Mouse (Mus musculus) neural tube, embryonic 15.5 days (tissue): ENCODE measurements around the gene Pcca. TPM values are rescaled to one million over a fixed set of nuclear protein-coding genes. Genes with fewer than 3 reads are reported as not detected.

Experiments
- ATAC-seq: fragments of 200-750 bp; cut with Nextera tagmentation; 2 replicates; pipeline ENCODE4 v1.8.0; 2017; ENCODE audit warnings: mild to moderate bottlenecking, moderate TSS enrichment, moderate library complexity; ENCODE audit not compliant: low FRiP score
- H3K27ac ChIP-seq: fragments of 300-500 bp; sonication (generic); replicated peaks from 2 replicates; pipeline ENCODE4 v1.5.1; 2015; ENCODE audit warnings: mild to moderate bottlenecking, inconsistent platforms
- H3K27me3 ChIP-seq: fragments of 300-500 bp; sonication (generic); replicated peaks from 2 replicates; pipeline ENCODE4 v1.6.1; 2015; ENCODE audit warnings: inconsistent platforms
- H3K36me3 ChIP-seq: fragments of 300-500 bp; sonication (generic); 2 replicates; pipeline ENCODE4 v1.6.1; 2015; ENCODE audit warnings: inconsistent platforms
- H3K4me1 ChIP-seq: fragments of 300-500 bp; sonication (generic); 2 replicates; pipeline ENCODE4 v1.6.1; 2015; ENCODE audit warnings: inconsistent platforms
- H3K4me2 ChIP-seq: fragments of 300-500 bp; sonication (generic); 2 replicates; pipeline ENCODE4 v1.6.1; 2015; ENCODE audit warnings: inconsistent platforms, mild to moderate bottlenecking, moderate library complexity
- H3K4me3 ChIP-seq: fragments of 300-500 bp; sonication (generic); replicated peaks from 2 replicates; pipeline ENCODE4 v1.5.1; 2015; ENCODE audit warnings: mild to moderate bottlenecking, inconsistent platforms
- H3K9ac ChIP-seq: fragments of 300-500 bp; sonication (generic); replicated peaks from 2 replicates; pipeline ENCODE4 v1.6.1; 2015; ENCODE audit warnings: mild to moderate bottlenecking, inconsistent platforms
- H3K9me3 ChIP-seq: fragments of 300-500 bp; sonication (generic); replicated peaks from 2 replicates; pipeline ENCODE4 v1.6.1; 2016; ENCODE audit warnings: inconsistent platforms
- WGBS: fragments of 180-500 bp; shearing (Covaris S2); methylation state at CpG from one replicate; pipeline ENCODE4 v1.1.7; 2015; ENCODE audit warnings: mixed read lengths; 5-methylcytosine and 5-hydroxymethylcytosine counted together
- polyA plus RNA-seq: library from polyadenylated mRNA; unstranded; fragments of >200 nt; fragmentation: Nextera tagmentation; extraction: Ambion mirVana; gene quantifications from 2 replicates; pipeline ENCODE4 v1.2.1, GENCODE M21; 2015

Gene Pcca
- polyA plus RNA-seq, 1 experiment from 2014 or later: 27.5 TPM

DNA sequence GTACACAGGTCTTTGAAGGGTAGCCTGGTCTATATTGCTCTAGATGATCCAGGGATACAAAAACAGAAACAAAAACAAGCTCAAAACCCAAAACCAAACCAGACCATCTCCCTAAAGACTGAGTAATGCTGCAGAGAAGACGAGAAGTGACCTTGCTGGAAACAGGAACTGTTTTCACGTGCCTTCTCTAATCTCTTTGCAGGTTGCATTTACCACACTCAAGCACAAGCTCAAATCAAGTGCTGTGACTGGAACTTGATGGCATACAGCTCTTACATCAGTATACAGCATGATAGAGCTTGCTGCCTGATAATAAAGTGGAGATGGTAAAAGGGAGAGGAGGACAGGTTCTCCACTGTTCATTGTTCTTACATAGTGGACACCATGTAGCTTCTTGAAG, 74.2 kb downstream of the Pcca start:
- Histone ChIP-seq H3K9me3 (no peaks in the 10 kb centered on the region), H3K4me3 (no peak overlapping the region), H3K36me3 (no peaks in the 10 kb centered on the region), H3K9ac (no peak overlapping the region), H3K4me1 (no peaks in the 10 kb centered on the region), H3K27me3 (no peaks in the 10 kb centered on the region), H3K27ac (no peak overlapping the region), H3K4me2 (no peak overlapping the region)
- ATAC-seq: no peak
- WGBS: 94% methylated on average over 2 of the region's 2 CpGs

DNA sequence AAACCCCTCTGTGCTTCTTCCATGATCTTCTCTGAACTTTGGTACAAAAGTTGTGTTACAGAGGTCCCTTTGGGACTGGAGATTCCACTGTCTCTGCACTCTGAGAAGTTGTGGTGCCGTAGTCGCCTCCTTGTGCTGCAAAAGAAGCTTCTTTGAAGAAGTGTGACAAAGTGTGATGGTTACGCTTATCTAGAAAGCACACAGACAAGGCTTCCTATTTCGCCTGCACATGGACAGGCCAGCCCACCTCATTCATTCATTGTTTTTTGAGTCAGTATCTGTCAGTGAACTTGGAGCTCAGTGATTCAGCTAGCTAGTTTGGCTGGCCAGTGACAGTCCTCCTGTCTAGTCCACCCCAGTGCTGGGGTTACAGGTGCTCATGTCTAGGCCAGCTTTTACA, 76.9 kb downstream of the Pcca start:
- 84% methylated on average over 4 of the region's 4 CpGs for WGBS
- no peak for ATAC-seq
- H3K4me2 ChIP-seq: no peak overlapping the region
- H3K27me3 ChIP-seq: no peaks in the 10 kb centered on the region
- H3K27ac ChIP-seq: no peak overlapping the region
- H3K9me3 ChIP-seq: no peaks in the 10 kb centered on the region
- no peaks in the 10 kb centered on the region for H3K4me1 ChIP-seq
- H3K36me3 ChIP-seq: no peaks in the 10 kb centered on the region
- no peak overlapping the region for H3K9ac ChIP-seq
- no peak overlapping the region for H3K4me3 ChIP-seq

DNA sequence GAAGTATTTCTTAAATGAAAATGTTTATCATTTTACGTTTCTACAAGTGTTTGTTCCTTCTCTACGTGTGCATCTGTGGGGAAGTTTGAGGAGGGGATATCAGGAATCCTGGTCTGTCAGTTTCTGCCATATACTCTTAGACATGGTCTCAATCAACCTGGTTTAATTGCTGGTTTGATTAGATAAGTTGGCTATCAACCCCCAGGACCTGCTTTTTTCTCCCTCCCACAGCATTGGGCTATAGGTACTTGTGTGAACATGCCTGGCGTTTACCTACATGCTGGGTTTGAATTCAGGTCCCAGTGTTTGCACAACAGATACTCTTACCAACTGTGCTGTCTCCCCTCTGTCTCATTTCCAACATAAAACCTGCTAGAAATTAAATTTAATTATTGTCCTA, 78.2 kb downstream of the Pcca start:
- WGBS: 93% methylated on average over 3 of the region's 3 CpGs
- H3K4me2 ChIP-seq: no peak overlapping the region
- no peaks in the 10 kb centered on the region for H3K9me3 ChIP-seq
- no peaks in the 10 kb centered on the region for H3K36me3 ChIP-seq
- H3K27me3 ChIP-seq: no peaks in the 10 kb centered on the region
- no peak overlapping the region for H3K4me3 ChIP-seq
- H3K9ac ChIP-seq: no peak overlapping the region
- H3K27ac ChIP-seq: no peak overlapping the region
- ATAC-seq: no peak
- no peaks in the 10 kb centered on the region for H3K4me1 ChIP-seq

DNA sequence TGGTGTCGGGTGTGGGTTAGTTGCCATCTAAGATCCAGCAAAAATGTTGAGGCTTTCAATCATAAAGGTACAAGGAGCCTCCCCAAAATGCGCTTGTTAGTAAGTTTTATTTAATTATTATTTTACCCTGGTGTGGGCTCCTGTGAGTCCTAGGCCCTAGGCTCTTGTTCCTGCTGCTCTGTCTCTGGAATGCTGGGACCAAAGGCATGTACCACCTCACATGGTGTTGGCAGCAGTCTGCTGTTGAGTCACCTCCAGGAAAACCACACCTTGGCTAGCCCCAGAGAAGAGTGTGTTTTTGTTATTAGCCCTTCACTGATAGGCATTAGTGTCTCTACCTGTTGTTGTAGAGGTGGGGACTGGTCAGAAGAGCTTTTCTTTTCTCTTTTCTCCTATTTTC, 83.5 kb downstream of the Pcca start:
- no peaks in the 10 kb centered on the region for H3K36me3 ChIP-seq
- no peak for ATAC-seq
- H3K9ac ChIP-seq: no peak overlapping the region
- no peak overlapping the region for H3K27ac ChIP-seq
- H3K4me2 ChIP-seq: no peak overlapping the region
- no peak overlapping the region for H3K4me3 ChIP-seq
- WGBS: 97% methylated on average over 2 of the region's 2 CpGs
- no peaks in the 10 kb centered on the region for H3K4me1 ChIP-seq
- H3K27me3 ChIP-seq: no peaks in the 10 kb centered on the region
- H3K9me3 ChIP-seq: no peaks in the 10 kb centered on the region

DNA sequence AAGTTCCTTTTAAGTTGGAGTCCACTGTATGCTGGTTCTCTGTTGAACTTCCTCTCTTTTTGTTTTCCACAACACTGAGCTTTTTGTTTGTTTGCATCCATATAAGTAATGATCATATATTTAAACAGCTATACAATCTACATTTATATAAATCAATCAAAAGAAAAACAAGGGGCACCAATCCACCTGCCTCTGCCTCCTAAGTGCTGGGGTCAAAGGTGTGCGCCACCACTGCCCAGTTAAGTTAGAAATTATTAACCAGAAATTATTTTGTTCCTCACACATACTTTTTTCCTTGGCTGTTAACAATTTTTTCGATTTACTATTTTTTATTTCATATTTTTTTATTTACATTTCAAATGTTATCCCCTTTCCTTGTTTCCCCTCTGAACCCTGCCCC, 99.3 kb downstream of the Pcca start:
- Histone ChIP-seq H3K27me3 (no peaks in the 10 kb centered on the region), H3K27ac (no peak overlapping the region), H3K4me1 (0 out of 2 replicates have a peak, but pooled peaks cover 4% of the 10 kb centered on the region), H3K9ac (no peak overlapping the region), H3K36me3 (no peaks in the 10 kb centered on the region), H3K4me3 (no peak overlapping the region), H3K9me3 (no peaks in the 10 kb centered on the region), H3K4me2 (no peak overlapping the region)
- ATAC-seq: no peak
- 94% methylated on average over 2 of the region's 2 CpGs for WGBS

DNA sequence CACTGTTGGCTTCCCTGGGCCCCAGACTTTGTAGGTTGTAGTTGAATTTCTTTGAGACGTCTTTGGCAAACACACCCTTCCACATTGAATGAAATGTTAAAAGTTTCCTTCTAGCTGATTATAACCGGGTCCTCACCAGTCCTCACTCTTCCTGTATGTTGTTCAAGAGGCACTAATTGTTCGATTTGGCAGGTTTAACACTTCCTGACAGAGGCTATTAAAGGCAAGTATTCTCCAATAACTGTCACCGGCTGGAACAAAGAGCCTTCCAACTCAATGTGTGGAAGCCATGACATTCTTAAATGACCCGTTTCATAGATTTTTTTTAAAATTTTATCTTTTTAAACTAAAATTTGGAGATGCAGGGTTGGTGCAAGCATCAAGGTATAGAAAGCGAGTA, 102.5 kb downstream of the Pcca start:
- WGBS: 39% methylated on average over 6 of the region's 6 CpGs

DNA sequence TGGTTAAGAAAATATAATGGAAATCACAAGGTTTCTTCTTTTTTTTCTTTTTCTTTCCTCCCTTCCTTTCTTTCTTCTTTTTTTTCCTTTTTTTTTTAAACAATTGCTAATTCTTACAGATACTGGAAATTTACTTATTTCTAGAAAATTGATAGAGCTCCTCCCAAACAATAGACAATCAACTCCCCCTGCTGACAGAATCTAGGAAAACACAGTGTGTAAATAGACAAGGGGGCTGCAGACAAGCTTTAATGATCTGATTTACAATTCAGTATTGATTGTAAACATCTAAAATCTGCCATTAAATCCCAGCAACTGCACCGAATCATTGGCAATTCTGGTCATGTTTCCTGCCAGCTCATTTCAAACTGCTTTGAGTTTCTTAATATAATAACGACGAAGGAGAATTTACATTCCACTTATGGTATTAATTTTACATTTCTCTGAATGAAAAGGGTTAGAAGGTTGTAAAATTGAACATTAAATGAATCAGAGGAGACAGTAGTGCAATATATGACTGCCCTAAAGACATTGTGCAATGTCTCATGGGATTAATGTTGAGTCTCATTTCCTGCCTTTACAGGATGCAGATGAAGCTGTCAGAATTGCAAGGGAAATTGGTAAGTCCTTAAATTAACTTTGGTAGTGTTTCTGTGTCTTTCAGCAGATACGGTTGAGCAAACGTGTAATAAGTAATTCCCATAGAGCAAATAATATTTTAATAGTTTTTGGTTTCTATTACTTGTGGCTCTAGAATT, 103.9 kb downstream of the Pcca start:
- H3K4me2 ChIP-seq: no peak overlapping the region
- no peak overlapping the region for H3K27ac ChIP-seq
- no peak overlapping the region for H3K4me3 ChIP-seq
- no peak for ATAC-seq
- no peaks in the 10 kb centered on the region for H3K9me3 ChIP-seq
- H3K36me3 ChIP-seq: no peaks in the 10 kb centered on the region
- H3K27me3 ChIP-seq: no peaks in the 10 kb centered on the region
- WGBS: 28% methylated on average over 5 of the region's 5 CpGs
- H3K9ac ChIP-seq: no peak overlapping the region
- 0 out of 2 replicates have a peak, but pooled peaks cover 4% of the 10 kb centered on the region for H3K4me1 ChIP-seq

More for the DNA sequence above, 102.5 kb downstream of the Pcca start:
- H3K9me3 ChIP-seq: no peaks in the 10 kb centered on the region
- H3K27me3 ChIP-seq: no peaks in the 10 kb centered on the region
- H3K27ac ChIP-seq: no peak overlapping the region
- no peak for ATAC-seq
- H3K4me1 ChIP-seq: 0 out of 2 replicates have a peak, but pooled peaks cover 4% of the 10 kb centered on the region
- H3K36me3 ChIP-seq: no peaks in the 10 kb centered on the region
- H3K9ac ChIP-seq: no peak overlapping the region
- H3K4me2 ChIP-seq: no peak overlapping the region
- H3K4me3 ChIP-seq: no peak overlapping the region

DNA sequence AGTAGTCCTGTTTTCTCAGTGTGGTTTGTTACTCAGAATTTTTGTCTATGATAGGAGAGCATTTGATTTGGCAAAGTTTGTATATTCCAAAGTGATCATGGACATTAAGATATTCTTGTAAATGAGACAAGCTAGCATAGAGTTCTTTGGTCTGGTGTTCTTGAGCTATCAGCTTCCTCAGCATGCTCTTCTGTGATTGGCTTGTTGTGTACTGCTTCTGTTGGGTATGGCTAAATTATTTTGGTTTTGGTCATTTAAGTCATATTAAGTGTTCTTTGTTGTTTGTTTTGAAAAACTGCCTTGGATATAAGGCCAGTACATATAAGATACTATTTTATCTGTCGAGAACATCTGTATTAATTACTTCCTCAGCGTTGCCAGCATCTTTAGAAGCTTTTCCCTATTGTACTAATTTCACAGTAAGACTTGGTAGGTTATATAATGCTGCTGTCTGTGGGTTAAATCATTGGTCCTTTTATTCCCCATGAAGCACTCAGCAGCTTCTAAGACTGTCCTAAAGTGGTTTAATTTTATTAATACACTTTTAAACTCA, 105.1 kb downstream of the Pcca start:
- Histone ChIP-seq H3K36me3 (no peaks in the 10 kb centered on the region), H3K27ac (no peak overlapping the region), H3K9me3 (no peaks in the 10 kb centered on the region), H3K9ac (no peak overlapping the region), H3K27me3 (no peaks in the 10 kb centered on the region), H3K4me2 (no peak overlapping the region), H3K4me1 (0 out of 2 replicates have a peak, but pooled peaks cover 4% of the 10 kb centered on the region), H3K4me3 (no peak overlapping the region)
- no peak for ATAC-seq
- WGBS: 79% methylated on average over 2 of the region's 2 CpGs

DNA sequence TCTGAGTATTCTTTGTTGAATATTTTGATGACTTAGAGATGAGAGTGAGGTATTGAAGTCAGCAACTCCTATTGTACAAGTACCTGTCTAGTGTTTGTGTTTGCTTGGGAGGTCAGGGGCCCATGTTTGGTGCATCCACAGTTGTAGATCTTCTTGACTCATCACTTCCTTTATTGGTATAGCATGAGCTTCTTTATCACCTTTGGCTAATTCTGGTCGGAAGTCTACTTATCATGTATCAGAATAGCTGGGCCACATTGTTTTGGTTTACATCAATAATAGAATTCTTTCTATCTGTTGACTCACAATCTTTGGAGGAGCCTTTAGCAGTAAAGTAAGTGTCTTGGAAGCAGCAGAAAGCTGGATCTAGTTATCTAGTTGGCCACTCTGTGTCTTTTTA, 108.3 kb downstream of the Pcca start:
- WGBS: 97% methylated on average over 1 of the region's 1 CpGs
- Histone ChIP-seq H3K27me3 (no peaks in the 10 kb centered on the region), H3K27ac (no peak overlapping the region), H3K9me3 (no peaks in the 10 kb centered on the region), H3K4me1 (0 out of 2 replicates have a peak, but pooled peaks cover 1% of the 10 kb centered on the region), H3K4me2 (no peak overlapping the region), H3K9ac (no peak overlapping the region), H3K4me3 (no peak overlapping the region), H3K36me3 (no peaks in the 10 kb centered on the region)
- ATAC-seq: no peak

DNA sequence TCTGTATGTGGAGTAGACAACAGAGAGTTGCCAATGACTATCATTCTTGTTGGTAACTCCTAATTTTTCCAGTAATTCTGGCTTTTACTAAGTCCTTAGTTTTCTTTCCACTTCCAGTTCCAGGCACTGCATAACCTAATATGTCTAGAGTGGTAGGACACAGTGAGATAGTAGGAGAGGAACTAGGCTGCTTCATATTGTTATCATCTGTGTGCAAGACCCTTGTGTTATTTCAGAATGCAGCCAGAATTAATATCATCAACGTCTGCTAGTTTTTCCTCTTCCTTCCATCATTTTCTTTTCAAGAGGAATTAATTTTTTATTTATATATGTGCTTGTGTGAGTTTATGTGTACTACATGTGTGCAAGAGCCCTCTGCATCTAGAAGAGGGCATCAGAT, 114.1 kb downstream of the Pcca start:
- no peaks in the 10 kb centered on the region for H3K4me1 ChIP-seq
- no peak overlapping the region for H3K9ac ChIP-seq
- 90% methylated on average over 1 of the region's 1 CpGs for WGBS
- H3K4me2 ChIP-seq: no peak overlapping the region
- no peaks in the 10 kb centered on the region for H3K9me3 ChIP-seq
- no peaks in the 10 kb centered on the region for H3K27me3 ChIP-seq
- no peak overlapping the region for H3K4me3 ChIP-seq
- no peak for ATAC-seq
- no peak overlapping the region for H3K27ac ChIP-seq
- no peaks in the 10 kb centered on the region for H3K36me3 ChIP-seq

DNA sequence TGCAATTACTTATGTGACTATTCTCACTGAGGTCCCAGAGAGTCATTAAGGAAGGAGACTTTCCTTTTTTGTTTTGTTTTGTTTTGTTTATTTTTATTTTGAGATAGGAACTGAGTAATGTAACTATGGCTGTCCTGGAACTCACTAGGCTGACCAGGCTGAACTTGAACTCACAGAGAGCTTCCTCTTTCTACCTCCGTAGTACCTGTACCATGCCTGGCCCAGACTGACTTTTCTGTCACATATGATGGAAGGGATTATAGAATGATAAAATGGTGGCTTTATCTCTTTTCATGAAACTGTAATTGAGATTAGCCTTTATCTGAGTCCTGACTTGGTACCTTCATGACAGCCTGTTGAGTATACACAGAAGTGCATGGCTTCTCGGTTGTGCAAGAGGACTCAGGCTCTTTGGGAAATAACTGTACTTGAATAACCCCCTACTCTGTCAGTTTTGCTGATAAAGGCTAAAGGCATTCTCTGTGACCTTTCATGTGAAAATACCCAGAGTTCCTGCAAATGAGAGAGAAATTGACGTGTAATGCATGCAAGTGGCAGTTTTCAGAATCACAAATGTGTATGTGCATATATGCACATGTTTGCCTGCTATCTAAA, 115.3 kb downstream of the Pcca start:
- Histone ChIP-seq H3K9ac (no peak overlapping the region), H3K36me3 (0 out of 2 replicates have a peak, but pooled peaks cover 3% of the 10 kb centered on the region), H3K9me3 (no peaks in the 10 kb centered on the region), H3K4me3 (no peak overlapping the region), H3K27ac (no peak overlapping the region), H3K27me3 (no peaks in the 10 kb centered on the region), H3K4me2 (no peak overlapping the region), H3K4me1 (no peaks in the 10 kb centered on the region)
- ATAC-seq: no peak
- WGBS: 83% methylated on average over 3 of the region's 3 CpGs

DNA sequence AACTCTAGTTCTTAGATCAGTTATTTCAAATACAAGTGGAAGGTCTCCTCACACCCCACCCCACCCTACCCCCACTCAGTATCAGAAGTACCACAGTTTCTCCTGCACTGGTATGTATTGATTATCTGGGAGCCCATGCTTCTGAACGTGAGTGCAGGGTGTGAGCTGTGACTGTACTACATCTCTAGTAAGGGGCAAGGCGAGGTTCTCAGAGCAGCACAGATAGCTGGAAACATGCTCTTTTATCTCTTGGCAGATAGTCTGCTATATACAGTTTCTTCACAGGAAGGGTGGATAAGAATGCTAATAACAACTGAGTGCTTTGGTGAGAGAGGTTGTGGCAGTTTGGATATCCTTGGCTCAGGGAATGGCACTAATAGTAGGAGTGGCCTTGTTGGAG, 117.6 kb downstream of the Pcca start:
- Histone ChIP-seq H3K9me3 (no peaks in the 10 kb centered on the region), H3K4me3 (no peak overlapping the region), H3K4me2 (no peak overlapping the region), H3K27ac (no peak overlapping the region), H3K4me1 (no peaks in the 10 kb centered on the region), H3K36me3 (0 out of 2 replicates have a peak, but pooled peaks cover 3% of the 10 kb centered on the region), H3K27me3 (no peaks in the 10 kb centered on the region), H3K9ac (no peak overlapping the region)
- WGBS: 94% methylated on average over 2 of the region's 2 CpGs
- no peak for ATAC-seq
